Mouse (Mus musculus) liver, postnatal 0 days (tissue): ENCODE results near the gene Jak3.

Experiments
- CTCF ChIP-seq: sonication (generic); IDR thresholded peaks from 2 replicates; pipeline ENCODE4 v1.5.1; 2016; ENCODE audit warnings: antibody characterized with exemption, low read depth
- EP300 ChIP-seq: IDR thresholded peaks from 2 replicates; pipeline ENCODE4 v1.6.1; 2016; ENCODE audit warnings: antibody characterized with exemption, low read depth, mild to moderate bottlenecking

DNA sequence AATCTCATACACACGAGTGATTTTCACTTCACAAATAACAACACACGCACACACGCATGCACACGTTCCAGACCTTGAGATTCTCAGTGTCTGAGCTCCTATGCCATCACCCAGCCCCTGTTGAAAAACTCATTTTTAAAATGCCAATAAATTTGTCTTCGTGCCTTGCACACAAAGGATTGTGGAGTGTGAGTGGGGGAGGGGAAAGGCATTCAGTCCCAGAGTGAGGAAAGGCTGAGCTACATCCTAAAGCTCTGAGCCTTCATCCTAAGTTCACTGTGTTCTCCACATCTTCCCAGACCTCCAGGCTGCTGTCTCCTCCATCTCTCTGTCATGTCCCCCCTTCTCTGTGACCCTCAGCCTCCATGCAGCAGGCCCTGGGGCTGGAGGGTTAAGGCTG, 8.8 kb upstream of the Jak3 start:
- TF ChIP-seq CTCF (no peak), EP300 (no peak)
